Mouse (Mus musculus): Measurements from ENCODE around the gene Fbn1.

The Fbn1 gene

DNA sequence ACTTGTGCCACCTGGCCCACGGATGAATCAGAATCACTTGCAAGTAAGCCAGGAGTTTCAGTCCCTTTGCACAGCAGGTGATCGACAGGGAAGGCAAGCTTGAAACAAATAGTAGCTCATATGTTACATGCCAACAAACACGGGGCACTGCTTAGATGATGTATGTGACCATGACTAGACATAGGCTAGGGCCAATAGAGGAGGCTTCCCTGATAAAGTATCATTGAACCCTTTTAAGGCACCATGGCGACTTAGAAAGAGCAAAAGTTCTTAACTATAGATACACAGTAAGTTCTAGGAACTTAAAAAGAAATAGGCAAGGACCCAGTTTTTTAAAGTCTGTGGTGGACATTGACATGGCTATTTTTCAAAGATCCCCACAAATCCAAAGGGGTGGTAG is at the start of gene Fbn1:
Fbn1 (minus strand) TSS at position 101 of the 400 bp plus-strand sequence.
- no peak for DNase-seq (ENCODE audit: low read depth, low spot score)

- no peak for DNase-seq (ENCODE audit: low read depth, low spot score)
Measured at GRCm38 (mm10) chr2:125555830-125556229, 48.0 kb upstream of the Fbn1 start.

DNA sequence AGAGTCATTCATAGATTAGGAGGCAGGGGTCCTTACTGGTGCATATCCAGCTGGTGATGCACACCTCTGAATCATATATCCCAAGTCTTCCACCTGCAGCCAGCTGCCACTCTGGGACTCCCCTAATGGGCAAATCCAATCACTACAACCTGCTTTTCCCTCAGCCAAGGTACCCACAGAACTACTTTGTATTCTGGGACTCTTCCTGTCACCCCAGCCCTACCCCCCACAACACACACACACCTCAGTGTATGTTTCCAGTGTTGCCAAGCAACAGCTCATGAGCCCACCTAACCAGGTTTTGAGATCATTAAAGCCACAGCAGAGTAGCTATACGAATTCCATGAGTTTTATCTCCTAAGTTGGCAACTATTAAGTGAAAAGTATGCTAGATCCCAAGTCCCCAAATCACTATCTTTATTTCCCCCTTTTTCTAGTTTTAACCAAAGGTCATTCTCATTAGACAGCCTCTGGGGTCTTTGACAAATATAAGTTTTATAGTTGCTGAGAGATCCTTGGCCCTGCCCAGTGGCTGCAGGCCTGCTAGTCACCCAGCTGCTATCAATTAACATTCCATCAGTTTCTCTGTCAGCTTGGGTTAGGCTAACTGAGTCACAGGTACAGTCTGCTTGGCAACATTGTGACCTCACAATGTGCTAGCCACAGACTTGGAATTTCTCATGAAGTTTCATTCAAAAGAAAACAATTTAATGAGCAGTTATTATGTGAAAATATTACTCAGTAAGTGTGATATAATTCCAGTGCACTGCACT is 41.2 kb upstream of the Fbn1 start:
- DNase-seq (ENCODE audit: low read depth, low spot score): no peak

- no peak for DNase-seq (ENCODE audit: low read depth, low spot score)
Measured at GRCm38 (mm10) chr2:125544986-125545385, 37.2 kb upstream of the Fbn1 start.

DNA sequence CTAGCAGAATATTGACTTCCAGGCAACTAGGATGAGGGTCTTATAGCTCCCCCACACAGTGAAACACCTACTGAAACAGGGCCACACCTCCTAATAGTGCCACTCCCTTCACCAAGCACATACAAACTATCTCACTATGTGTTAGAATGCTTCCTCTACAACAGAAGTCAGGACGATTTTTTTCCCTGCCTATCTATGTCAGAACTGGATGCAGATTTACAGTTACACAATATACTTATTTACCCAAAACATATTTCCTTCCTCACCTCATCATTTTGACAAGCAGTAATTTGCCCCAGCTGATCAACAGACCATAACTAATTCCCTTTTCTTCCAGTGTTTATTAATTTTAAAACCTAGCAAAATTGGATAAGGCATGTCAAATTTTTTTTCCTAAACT is 35.9 kb upstream of the Fbn1 start:
- DNase-seq (ENCODE audit: low read depth, low spot score): no peak

DNA sequence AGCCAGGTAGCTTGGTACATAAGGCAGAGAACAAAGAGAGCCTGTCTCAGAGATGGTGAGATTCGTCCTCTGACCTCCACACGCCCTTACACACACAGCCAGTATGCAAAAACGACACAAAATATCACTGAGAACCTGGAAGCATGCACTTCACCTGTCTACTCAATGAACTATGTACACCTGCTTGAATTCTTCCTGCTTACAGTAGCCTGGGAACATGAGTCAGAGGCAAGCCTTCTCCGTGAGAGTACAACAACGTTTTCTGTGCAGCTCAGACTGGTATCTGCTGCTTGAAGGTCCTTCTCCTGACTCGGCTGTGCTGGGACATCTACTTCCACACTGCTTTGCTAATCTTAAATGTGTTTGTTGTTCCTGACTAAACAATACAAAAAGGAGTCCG is 33.7 kb upstream of the Fbn1 start:
- DNase-seq (ENCODE audit: low read depth, low spot score): no peak

DNA sequence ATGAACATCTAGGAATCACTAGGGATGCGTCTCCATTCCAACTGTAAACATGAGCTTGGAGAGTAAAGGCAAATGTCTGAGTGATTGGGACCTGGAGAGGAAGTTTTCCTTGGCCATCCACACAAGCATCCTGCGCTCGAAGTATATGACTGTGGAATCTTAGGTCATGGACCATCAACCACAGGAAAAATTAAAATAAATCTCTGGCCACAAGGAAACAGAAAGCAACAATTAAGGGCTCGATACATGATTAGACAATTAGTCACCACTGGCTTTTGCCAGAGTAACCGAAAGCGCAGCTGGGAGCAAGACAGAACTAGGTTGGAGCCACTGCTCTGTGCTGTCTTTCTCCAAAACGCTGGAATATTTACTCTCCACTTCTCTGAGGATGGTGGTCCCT is 32.8 kb upstream of the Fbn1 start:
- DNase-seq (ENCODE audit: low read depth, low spot score): no peak

DNA sequence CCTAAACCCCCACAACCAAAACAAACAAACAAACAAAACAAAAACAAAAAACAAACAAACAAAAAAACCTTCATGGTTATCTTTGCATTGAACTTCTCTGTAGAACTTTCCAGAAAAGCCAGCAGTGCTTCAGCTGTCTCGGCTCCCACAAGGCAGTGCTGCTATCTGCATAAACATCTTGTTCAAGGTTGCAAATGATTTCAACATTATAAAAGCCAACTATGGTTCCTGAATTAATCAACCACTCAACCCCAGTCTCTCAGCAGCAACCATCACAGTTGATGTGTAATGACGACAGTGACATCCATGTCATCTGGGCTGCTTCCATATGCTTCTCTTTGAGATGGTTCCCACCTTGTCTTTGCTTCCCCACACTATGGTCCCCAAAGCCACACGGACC is 31.8 kb upstream of the Fbn1 start:
- no peak for DNase-seq (ENCODE audit: low read depth, low spot score)

GRCm38 (mm10) chr2:125530665-125531064 is 22.9 kb upstream of the Fbn1 start:
- DNase-seq (ENCODE audit: low read depth, low spot score): no peak

- no peak for DNase-seq (ENCODE audit: low read depth, low spot score)
Measured at GRCm38 (mm10) chr2:125526566-125526965, 18.8 kb upstream of the Fbn1 start.

- DNase-seq (ENCODE audit: low read depth, low spot score): no peak
Measured at GRCm38 (mm10) chr2:125525484-125525883, 17.7 kb upstream of the Fbn1 start.

GRCm38 (mm10) chr2:125516594-125516993 is 8.8 kb upstream of the Fbn1 start:
- DNase-seq (ENCODE audit: low read depth, low spot score): no peak

DNA sequence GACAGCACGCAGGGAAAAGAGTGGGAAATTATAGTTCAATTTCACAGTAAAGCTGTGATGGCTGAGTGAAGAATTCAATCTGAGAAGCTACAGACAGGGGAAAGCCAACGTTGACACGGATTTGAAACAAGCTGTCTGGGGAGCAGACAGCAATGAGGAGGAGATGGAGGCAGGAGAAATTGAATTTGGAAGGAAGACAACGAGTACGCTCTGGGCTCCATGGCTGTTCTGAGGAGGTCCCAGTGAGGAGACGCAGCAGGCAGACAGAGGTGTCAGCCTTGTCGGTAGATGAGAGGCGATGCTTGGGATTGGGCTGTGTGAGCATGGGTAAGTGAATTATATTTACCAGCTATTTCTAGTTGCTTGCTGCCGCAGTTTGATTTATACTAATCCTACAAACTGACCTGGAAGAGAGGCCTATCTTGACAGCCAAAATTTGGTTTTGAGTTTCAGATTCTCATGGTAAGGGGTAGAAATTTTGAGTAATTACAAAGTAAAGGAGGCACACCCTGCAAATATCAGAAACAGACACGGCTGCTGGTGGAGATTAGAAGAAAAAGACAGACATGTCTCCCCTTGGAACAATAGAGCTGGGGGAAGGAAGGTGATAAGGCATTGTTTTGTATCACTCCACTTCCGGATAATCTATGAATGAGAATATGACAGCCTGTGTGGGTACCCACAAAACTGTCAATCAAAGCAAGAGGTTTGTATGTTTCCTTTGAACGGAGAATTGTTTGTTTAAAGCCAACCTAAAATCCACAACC is 7.7 kb upstream of the Fbn1 start:
- no peak for DNase-seq (ENCODE audit: low read depth, low spot score)

- DNase-seq (ENCODE audit: low read depth, low spot score): no peak
Measured at GRCm38 (mm10) chr2:125514391-125514790, 6.6 kb upstream of the Fbn1 start.

DNA sequence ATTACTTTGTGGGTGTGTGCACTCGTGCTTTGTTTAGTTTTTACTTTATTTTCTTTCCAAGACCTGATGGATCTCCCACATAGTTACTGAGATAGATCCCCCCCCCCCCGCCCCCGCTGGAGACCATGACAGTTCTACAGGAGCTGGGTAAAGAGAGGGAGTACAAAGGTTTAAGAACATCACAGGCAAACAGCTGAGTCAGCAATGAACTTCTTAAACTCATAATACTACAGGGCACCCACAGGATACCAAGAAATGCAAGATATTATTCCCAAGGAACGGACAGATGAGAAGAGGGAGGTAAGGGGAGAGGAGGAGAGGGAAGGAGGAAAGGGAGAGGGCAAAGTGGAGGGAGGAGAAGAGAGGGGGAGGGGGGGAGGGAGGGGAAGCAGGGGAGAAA is 4.8 kb upstream of the Fbn1 start:
- DNase-seq (ENCODE audit: low read depth, low spot score): no peak

DNA sequence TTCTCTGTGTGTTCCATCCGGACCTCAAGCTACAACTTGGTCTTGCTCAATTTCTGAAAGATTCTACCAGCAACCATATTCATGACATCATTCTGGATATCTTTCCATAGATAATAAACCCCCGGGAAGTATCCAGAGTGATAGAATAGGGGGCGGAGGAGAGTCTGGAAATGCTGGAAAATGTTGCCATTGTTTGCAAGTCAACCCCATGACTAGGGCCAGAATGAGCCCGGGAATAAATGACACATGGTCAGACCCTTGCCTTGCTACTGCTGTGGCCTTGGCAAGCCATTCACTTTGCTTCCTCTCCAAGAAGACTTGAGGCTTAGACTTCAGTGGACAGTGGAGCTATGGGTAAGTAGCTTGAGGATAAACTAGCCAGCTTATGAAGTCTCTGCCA is 4.1 kb upstream of the Fbn1 start:
- no peak for DNase-seq (ENCODE audit: low read depth, low spot score)

DNA sequence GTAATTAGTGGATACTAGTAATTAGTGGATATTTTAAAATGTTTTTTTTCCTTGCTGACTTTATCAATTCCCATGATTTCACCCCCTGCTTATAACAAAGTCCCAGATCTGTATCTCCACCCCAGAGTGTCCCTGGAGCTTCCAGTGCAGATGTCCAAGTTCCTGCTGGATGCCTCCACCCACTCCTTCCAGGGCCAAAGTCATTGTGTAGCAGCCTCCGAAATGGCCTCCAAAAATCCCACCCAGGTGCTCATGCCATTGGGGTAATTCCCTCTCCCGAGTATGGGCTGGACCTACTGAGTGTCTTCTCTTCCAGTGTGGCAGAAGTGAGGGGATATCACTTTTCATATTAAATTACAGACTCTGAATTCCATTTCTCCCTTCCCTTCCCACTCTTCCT is 3.0 kb upstream of the Fbn1 start:
- DNase-seq (ENCODE audit: low read depth, low spot score): no peak

DNA sequence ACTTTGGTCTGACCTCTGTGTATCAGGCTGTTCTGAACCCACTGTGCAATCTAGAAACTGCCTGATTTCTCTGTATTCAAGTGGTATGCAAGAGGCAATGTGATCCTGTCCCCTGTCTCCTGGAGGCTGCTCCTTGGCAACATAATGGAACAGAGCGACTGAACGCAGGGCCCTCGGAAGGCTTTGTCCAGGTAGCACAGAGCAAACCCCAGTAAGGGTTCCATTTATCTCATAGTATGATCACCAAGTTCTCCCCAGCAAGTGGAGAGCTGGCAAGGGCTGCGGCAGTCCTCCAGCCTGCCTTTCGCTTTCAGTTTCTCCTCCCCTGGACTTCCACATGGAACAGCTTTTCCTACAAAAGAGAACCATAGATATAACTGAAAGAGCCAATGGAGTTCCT is 588 bp upstream of the Fbn1 start:
- no peak for DNase-seq (ENCODE audit: low read depth, low spot score)

- no peak for DNase-seq (ENCODE audit: low read depth, low spot score)
Measured at GRCm38 (mm10) chr2:125506316-125507054, 1.3 kb downstream of the Fbn1 start.

DNA sequence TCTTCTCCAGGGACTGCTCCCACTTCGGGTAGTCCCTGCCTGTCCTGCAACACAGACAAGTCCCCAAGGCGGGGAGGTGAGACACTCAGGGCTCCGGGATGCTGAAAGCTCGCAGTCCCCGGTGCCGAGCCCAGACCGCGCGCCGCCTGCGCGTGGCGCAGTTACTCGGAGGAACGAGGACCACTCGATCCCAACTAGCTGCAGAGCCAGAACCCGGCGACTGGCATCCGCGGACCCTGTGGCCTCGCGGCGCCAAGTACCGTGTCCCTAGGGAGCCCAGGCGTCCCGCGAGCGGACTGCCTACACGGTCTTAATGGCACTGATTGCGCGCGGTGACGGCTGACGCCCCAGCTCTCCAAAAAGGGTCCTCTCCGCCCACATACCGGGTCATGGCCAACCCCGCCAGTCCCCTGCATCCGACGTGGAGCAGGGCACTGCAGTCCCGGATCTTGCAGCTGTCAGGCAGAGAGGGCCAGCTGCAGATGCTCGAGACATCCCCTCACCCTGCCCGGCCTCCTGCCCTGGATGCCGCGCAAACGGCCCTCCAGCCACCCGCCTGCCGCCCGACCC is 2.0 kb downstream of the Fbn1 start:
- no peak for DNase-seq (ENCODE audit: low read depth, low spot score)

DNA sequence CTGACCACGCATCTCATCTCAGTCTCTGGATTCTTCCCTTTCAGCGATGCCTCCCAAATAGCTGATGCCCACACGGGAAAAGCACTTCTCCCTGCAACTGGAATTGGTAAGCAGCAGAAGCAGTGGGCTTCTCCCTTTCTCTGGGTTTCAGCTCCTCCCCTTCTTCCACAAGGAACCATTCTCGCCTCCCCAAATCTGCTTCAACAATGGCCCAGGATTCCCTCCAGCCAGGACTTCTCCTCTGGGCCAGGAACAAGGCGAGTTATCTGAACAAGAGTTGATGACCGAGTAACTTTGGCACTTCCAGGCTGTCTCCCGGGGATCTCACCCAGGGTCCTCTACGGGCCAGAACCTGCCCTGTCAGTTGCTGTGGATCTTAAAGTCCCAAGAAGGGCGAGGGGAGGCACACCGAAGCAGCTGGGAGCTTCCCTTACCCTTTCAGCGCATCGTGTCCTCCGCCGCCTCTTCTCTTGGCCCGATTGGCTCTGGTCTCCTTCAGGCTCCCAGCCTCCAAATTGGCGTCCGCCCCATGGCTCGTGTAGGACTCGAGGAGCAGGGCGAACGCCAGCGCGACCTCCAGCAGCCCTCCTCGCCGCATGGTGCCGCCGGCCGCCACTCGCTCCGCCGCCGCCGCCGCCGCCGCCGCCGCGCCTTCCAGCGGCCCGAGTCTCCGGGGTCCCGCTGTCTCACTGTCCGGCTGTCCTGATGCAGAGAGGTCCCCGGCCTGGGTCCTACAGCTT is 2.6 kb downstream of the Fbn1 start, which contains the start of gene Gm9913:
Gm9913 (plus strand) TSS at position 84 of the 740 bp plus-strand sequence.
- no peak for DNase-seq (ENCODE audit: low read depth, low spot score)
